Mouse (Mus musculus): ENCODE measurements around the gene Hamp2.
"Not testable (repeated sequence)": the region's sequence is repeated elsewhere in the genome, so short reads cannot be mapped to it uniquely, and the experiment has no call there.

DNA sequence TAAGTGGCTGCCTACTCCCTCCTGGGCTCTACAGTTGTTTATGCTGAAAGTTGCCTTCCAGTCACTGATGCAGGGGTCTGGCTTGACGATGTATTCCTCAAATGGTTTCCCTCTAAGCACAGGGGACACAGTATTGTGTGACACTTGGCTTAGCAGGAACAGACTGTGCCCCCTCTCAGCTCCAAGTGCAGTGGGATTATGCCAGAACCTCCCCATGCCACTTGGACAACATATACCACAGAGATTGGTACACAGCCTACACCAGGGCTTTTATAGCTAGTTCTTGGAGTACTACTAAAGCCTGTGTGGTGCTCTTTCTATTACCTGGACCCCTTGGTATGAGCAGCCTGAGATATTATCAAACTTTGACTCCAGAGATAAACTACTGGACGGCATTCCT lies 20.2 kb upstream of the Hamp2 start:
- TF ChIP-seq GATA1 (IDR thresholded peaks at IDR 0.05; ENCODE audit: borderline replicate concordance, low read length); FLI1 (IDR thresholded peaks at IDR 0.05; ENCODE audit: low read length): not testable (repeated sequence)
